Mouse (Mus musculus): ENCODE measurements around the gene Gpr19. TPM values are rescaled to one million over a fixed set of nuclear protein-coding genes. Genes with fewer than 3 reads are reported as not detected.

Gene Gpr19
- total RNA-seq (2021): 10 to 100 TPM; 26.2 to 28.1 TPM
- long read RNA-seq, partial matches to known transcripts: 30 of 33 reads
- long read RNA-seq, other reads (novel, unspliced or antisense): 3 of 33 reads

DNA sequence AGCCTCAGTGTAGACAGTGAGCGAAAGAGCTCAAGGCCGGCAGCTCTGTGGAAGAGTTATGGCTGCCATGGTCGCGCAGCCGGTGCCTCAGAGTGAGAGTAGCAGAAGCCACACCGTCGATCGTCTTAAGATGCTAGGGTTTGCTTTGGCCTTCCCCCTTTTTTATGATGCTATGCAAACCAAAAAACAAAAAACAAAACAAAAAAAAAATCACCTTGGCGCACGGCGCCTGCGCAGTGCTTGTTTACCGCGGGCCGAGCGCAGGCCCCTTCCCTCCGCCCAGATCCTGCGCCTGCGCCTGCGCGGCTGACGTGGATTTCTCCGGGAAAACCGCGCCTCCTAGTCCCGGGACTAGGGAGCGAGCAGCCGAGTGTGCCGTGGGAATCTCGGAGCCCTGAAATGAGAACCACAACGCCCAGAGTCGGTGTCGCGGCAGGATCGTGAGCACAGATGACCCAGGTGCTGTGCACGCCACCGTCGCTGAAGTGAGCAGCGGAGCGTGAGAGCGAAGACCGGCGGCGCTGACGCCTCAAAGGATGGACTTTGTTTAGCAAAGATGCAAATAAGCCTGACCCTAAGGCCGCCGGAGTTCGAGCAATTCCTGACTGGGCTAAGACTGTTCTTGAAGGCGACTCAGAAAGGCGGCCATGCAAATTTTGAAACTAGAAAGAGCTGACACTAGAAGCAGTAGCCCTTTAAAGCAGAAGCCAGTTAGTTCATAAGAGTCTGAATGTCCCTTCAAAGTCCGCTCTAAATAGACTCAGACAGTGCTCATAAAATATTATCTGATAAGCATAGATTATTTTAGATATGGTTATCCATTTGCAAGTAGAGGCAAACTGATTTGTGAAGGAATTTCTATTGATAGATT is at the start of gene Gpr19:
TSS of gene Gpr19 (minus strand) at position 484 of the 871 bp plus-strand sequence.
- peak; percentile 85 to 90 for DNase-seq (ENCODE audit: low spot score in 2 of 2)

DNA sequence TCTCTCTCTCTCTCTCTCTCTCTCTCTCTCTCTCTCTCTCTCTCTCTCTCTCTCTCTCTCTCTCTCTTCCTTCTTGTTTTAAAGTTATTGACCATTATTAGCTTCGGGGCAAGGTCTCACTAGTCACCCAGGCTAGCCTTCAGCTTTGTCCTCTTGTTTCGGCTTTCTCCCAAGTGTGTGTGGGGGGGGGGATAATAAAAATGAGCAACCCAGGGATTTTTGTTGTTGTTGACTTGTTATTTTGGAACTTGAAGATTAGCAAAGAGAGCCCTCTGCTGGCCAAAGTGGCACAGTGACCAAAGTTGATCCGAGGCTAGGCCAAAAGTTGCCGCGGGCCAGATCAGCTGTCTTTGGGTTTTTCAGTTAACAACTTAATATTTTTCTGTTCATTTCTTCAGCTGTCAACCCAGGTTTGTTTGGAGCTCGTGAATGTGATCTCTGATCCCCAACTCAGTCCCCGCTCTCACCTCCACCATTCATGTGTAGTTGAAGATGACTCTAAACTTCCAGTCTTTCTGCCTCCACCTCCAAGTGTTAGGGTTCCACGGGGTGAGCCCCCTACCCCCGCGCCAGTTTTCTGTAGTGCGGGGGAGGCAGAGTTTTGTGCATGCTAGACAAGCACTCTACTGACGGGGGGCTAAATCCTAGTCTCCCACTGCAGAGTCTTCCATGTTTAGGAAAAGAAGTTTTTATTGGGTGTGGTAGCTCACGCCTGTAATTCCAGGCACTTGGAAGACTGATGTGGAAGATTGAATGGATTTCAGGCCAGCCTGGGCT is 49.1 kb upstream of the Gpr19 start:
- DNase-seq (ENCODE audit: low spot score in 2 of 2): peak; percentile 25 to 79

DNA sequence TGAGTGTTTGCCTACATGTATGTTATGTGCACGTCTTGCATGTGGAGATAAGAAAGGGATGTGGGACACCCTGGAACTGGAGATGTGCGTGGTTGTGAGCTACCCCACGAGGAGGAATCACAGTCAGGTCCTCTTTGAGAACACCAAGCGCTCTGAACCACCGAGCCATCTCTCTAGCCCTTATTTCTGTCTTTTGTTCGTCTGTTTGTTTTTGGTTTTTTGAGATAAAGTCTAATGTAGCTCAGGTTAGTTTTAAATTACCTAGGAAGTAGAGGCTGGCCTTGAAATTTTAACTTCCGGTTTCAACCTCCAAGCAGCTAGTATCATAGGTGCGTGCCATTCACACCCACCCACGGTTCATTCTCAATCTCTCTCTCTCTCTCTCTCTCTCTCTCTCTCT is 48.5 kb upstream of the Gpr19 start:
- DNase-seq (ENCODE audit: low spot score in 2 of 2): no peak

DNA sequence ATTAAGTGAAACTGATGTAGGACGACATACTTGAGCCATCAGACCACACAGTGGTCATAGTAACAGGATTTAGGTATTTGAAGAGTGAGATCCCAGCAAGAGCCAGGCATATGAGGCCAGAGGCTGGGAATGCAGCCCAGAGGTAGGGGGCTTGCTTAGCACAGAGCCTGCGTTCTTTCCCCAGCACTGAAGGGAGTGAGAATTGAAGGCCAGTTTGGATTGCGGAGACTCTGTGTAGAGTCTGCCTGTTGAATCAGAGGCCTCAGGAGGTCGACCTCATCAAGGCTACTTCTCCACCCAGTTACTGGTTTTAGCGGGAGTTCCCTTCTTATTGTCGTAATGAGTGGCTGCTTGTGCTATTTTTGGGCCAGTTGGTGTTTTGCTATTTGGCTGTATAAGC is 47.7 kb upstream of the Gpr19 start:
- no peak for DNase-seq (ENCODE audit: low spot score in 2 of 2)

DNA sequence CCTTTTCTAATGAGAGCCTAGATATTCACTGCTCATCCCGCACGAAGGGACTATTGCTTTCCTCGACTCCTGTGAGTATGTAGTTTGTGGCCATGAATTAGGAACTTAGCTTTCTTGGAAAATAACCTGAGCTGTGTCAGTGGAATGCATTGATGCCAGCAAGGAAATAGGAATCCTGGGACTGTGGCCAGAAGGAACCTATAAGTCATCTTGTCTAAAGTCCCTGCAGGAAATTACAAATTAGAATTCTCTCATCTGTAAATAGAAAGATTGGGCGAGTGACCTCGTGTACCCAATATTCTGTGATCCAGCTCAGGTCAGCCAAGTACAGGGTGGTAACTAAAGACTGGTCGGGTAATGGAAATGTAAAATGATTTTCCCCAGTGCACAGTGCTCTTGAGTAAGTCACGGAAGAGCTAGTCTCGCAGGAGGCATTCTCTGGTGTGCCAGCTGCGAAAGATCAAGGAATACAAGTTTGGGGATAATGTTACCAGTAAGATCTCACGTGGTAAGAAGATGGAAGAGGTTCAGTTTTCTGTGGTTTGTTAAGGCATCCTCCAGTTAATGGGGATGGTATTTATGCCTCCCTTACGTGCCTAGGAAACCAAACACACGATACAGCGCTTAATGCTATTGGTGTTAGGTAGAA is 45.5 kb upstream of the Gpr19 start:
- DNase-seq (ENCODE audit: low spot score in 2 of 2): no peak

DNA sequence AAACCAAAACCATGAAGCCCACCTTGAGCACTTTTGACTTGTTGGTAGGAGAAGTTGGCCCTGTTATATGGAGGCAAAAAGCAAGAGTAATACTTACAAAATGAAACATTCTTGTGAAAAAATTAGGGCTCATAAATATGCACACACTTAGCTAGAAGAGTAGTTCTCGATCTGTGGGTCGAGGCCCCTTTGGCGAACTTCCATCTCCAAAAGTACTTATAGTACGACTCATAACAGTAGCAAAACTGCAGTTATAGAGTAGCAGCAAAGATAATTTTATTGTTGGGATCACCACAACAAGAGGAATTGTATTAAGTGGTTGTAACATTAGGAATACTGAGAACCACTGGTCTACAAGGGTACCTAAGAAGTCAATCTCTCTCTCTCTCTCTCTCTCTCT is 41.4 kb upstream of the Gpr19 start:
- no peak for DNase-seq (ENCODE audit: low spot score in 2 of 2)

DNA sequence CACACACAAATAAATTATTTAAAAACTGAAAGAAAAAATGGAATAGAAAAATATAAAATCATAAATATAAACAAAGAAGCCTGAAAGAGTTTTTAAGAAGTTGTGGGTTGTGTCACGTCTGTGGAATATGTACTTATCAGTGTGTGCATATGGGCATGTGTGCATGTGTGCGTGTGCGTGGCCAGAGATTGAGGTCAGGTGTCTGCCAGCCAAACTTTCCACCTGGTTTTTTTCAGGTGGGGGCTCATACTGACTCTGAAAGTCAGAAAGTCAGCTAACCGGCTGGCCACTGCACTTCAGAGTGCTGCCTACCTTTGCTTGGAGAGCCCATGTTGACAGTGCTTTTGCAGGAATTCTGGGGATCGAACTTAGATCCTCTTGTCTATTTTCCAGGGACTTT is 35.9 kb upstream of the Gpr19 start:
- DNase-seq (ENCODE audit: low spot score in 2 of 2): no peak

DNA sequence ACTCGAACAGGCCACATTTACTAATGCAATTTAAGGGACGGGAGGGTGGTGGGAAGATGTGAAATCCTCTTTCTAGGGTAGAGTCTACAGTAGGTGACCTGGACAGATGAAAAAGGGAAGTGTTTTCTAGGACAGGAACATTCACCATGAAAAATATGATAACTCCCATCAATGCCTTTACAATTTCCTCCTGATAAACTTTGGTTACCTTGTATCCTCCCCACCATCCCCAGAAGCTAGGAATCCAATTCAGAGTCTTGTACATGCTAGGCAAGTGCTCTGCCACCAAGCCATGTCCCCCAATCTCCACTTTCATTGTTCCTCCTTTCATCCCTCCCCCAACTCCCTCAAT is 34.8 kb upstream of the Gpr19 start:
- no peak for DNase-seq (ENCODE audit: low spot score in 2 of 2)

DNA sequence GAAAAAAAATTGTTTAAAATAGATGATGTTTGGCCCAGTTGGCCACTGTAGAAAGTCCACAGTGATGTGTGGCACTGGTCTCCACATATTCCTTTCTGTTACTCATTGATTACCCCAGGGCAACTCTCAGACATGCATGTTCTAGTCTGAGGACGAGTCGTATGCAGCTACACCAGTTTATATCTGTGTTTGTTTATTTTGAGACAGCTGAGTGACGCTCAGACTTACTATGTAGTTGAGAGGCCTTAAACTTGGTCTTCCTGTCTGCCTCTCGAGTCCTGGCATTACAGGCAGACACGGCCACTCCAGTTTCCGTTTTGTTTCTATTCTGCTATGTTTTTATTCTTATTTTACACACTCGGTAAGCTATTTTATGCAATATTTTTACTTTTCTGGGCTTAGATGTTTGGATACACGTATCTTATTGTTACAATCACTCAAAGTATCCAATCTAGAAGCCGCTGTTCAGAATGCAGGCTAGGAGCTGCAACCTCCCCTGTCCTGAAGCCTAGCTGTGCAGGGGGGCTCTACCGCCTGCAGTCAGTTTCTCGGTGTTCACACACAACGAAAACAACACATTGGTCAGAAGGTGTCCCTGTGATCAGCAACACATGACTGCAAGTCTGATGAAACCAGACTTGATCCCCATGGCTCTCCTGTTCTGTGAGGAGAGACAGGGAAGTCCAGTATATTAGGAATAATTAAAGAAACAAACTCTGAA is 34.3 kb upstream of the Gpr19 start:
- DNase-seq (ENCODE audit: low spot score in 2 of 2): no peak

DNA sequence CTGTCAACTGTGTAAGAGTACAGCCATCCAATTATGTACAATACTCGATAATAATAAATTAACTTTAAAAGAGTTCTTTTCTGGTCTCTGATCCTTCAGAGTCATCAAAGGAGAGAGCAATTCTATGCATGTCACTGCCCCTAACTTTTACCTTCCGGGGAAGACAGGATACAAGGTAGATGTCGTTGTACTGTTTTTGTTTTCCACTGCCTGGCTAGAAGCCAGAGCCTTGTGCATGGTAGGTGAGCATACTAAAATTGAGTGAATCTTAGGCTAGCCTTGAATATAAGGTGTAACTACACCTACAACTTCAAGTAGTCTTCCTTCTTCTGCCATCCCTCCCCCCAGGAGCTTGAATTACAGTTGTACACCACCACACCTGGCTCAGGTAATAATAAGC is 32.8 kb upstream of the Gpr19 start:
- no peak for DNase-seq (ENCODE audit: low spot score in 2 of 2)

DNA sequence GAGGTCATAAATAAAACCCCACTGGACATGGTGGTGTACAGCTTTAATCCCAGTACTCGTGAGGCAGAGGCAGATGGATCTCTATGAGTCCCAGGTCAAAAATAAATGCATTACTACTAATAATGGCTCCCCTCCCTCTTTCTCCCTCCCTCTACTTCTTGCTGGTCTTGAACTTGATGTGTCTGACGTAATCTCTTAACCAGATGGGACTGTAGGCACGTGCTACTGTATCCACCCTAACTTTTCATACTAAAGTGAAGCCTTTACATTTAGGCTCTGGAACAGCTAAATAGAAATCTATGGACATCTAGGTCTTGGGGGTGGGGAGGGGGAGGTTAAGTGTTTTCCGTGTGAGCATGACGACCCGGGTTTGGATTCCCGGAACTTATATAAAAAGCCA is 32.0 kb upstream of the Gpr19 start:
- no peak for DNase-seq (ENCODE audit: low spot score in 2 of 2)

DNA sequence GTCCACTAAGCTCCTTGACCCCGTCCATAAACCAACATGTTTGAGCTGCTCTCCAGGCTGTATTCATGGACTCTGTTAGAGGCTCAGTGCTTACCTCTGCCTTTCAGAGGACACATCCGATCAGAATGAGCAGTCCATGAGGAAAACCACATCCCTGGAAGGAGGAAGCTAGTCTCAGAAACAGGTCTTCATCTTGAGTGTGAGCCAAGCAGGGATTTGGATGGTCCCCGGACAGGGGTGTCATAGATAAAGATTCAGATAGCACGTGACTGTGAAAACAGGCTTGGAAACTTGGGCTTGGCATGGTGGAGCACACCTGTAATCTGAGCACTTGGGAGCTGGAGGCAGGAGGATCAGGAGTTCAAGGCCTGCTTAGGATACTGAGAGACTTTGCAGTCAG is 31.5 kb upstream of the Gpr19 start:
- no peak for DNase-seq (ENCODE audit: low spot score in 2 of 2)

DNA sequence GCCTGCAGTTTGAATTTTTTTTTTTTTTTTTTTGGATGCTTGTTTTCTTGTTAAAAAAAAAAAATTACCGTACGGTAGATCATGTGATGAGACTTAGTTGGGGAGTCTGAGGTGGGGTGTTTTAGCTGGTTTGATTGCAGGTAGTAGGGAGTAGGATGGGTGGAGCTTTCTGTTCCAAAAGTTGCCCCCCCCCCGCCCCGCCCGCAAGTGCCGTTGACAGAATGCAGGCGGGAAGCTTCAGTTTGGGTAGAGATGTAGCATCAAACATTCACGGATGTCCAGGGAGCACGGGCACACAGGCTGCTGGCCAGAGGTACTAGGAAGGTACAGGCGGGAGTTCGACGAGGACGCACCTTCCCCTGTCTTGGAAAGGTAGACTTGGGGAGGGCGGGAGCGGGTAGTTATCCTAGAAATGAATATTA is 30.5 kb upstream of the Gpr19 start:
- no peak for DNase-seq (ENCODE audit: low spot score in 2 of 2)

DNA sequence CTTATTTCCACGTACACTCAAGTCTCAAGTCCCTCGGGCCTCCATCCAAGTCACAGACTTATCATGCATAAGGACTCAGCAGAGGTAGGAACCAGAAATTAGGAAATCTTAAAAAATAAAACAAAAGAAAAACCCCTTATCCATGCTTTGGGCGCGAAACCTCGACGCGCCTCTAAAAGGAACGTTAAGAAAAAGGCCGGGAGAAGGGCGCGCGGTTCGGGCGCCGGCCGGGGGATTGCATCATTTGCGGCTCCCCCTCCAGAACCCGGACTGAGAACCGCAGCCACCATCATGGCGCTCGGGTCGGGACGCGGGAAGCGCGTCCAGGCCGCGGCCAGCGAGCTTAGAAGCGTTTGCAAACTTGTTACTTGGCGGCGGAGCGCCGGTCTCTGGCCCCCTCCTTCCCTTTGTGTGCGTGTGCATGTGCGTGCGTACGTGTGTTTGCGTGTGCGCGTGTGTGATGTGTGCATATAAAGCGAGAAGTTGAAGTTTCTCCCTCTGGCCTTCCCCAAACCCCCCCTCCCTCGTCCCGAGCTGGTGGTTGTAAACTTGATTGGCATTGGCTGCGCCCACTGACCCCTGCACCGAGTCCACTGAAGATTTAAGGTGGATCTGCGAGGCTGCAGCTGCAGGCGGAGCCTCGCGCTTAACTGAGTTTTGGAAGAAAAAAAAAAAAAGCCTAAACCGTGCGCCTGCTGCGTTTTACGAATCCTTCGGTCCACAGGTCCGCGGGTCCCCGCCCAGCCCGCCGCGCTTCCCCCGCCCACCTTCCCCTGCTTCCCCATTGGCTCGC is 29.9 kb upstream of the Gpr19 start:
- peak; percentile 6 to 57 for DNase-seq (ENCODE audit: low spot score in 2 of 2)

DNA sequence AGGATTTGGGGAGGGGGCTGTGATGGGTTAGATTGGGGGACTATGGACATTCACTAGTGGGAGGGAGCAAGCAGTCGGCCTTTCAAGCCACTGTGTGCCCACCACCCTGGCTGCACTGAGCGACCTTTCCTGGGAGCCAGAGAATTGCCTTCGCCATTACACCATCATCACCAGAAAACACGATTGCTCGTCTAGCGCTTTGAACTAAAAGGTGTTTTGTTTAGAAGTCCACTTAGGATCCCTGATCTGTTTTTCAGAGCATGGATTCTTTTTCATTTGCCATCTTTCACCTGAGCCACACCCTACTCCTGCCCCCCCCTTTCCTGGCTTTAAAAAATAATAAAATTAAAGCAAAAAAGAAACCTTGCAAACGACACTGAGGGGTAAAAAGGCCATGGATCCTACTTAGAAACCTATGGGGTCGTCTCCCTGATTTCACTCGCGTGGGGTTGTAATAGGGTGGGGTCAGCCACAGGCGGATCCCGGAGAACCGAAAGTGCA is 29.3 kb upstream of the Gpr19 start:
- DNase-seq (ENCODE audit: low spot score in 2 of 2): no peak

DNA sequence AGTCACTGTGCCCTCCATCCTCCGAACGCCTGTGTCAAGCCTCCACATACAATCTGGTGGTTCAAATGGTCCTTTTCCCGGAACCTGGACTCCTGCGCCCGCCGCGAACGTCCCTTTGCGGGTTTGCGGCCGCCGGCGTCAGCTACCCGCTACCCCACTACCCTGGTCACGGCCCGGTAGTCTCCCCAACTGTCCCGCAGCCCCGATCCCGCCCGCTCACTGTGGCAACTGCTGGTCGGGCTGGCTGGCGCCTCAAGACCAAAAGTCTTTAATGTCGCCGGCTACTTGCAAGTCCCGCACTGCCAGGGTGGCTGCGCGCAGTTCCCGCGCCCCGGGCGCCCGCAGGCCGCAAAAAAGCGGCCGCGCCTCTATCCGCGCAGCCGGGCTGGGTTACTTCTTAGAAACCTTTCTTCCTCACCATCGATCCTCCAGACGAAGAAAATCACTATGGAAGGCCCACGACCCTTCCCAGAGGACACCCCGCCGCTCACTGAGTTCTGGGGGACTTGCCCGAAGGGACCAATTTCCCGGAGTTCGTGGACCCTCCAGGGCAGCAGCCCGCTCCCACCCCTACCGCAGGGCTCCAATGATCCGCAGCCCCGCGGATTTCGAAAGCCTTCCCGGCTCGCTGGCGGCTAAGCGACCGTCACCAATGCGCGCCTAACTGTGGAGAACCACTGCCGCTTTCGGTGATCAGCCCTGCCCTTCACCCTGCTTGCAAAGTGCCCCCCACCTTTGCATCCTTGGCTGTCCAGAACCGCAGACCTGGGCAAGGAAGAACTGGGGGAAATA is 28.6 kb upstream of the Gpr19 start:
- peak; percentile 16 to 27 for DNase-seq (ENCODE audit: low spot score in 2 of 2)

DNA sequence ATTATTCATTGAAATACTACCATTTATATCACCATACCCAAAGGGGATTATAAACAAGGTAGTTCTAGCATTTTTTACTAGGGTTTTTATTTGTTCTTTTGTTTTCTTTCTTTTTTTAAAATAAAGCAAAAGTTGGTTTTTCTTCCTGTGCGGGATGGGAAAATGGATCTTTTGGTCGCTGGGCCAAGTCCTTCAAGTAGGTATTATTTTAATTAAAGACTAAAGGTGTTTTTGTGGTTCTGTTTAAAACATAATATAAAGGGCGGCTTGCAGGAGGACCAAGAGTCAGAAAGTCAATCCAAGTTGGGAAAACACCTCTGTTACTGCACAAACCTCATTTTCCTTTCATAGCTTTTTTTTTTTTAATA is 27.9 kb upstream of the Gpr19 start:
- DNase-seq (ENCODE audit: low spot score in 2 of 2): no peak

DNA sequence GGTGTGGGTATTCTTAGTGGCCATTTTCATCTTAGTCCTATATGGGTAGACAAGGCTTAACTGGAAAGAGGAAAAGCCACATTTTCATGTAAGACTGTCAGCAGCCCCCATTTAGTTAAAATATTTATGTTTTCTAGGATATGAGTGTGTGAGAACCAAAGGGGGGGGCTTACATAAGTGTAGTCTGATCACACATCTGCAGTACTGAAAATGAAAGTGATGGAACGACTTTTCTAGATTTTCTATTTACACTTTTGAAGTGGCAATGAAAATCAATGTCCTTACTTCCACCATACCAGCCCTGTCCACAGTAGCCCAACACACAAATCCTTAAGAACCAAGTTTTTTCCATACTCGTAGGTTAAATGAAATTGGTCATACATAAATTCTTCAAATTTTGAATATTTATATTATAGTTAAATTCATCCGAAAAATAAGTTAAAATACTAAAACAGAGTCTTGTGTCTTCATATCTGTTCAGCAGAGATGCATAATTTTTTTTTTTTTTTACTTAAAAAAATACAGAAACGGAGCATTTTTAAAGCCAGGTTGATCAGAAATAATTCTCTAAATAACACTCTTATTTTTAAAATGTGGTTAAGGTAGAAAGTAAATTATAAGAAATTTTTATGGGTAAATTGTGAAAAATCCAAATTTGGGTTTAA is 27.4 kb upstream of the Gpr19 start:
- DNase-seq (ENCODE audit: low spot score in 2 of 2): no peak

DNA sequence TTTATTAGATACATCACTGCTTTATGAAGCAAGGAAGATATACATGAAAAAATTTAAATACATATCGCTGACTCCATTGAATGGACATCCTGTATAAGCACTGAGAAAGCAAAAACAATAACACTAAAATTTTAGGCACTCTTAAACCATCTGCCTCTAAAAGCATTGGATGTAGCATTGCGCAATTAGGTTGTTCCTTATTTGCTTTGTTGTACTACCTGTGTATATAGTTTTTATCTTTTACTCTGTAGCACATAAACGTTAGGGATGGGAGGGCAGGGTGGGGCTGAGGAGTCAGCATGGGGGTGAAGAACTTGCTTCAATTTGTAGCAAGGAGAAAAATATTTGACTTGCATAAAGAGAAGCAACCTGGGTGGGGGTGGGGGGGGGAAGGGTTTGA is 25.9 kb upstream of the Gpr19 start:
- DNase-seq (ENCODE audit: low spot score in 2 of 2): no peak
